Mouse (Mus musculus): ENCODE measurements around the gene Pcgf2. TPM values are rescaled to one million over a fixed set of nuclear protein-coding genes. Genes with fewer than 3 reads are reported as not detected.

Gene Pcgf2
- polyA plus RNA-seq, 1 experiment = 74.6 TPM

GRCm38 (mm10) chr11:97662893-97663527, 37.3 kb downstream of the Pcgf2 start, which contains the start of gene Mllt6:
Mllt6 (plus strand) TSS chr11:97663414.
- Histone ChIP-seq H3K27me3 (ENCODE audit: control insufficient read depth, insufficient read depth, low read length, poor library complexity, severe bottlenecking) (no peaks in the 10 kb centered on the region), H3K27ac (ENCODE audit: insufficient read depth, low read length) (peak within 1 kb of the TSS; percentile 99), H3K36me3 (ENCODE audit: control insufficient read depth, insufficient read depth, low read length, poor library complexity, severe bottlenecking) (peaks cover 11% of the 10 kb centered on the region), H3K9ac (ENCODE audit: low read depth, poor library complexity, severe bottlenecking) (peak within 1 kb of the TSS; percentile 99), H3K4me1 (ENCODE audit: control insufficient read depth, insufficient read depth, low read length) (peaks cover 2% of the 10 kb centered on the region), H3K9me3 (replicated peaks; ENCODE audit: control insufficient read depth, insufficient read depth, low read length, poor library complexity, severe bottlenecking) (no peaks in the 10 kb centered on the region), H3K4me3 (ENCODE audit: low read depth, low read length) (peak within 1 kb of the TSS; percentile 75)
- TF ChIP-seq CTCF (IDR thresholded peaks at IDR 0.05; ENCODE audit: low read depth, low read length) (no peak), POLR2A (IDR thresholded peaks at IDR 0.05; ENCODE audit: insufficient read depth, low read length) (no peak), EP300 (IDR thresholded peaks at IDR 0.05; ENCODE audit: insufficient read depth, low read depth, low read length) (no peak)

DNA sequence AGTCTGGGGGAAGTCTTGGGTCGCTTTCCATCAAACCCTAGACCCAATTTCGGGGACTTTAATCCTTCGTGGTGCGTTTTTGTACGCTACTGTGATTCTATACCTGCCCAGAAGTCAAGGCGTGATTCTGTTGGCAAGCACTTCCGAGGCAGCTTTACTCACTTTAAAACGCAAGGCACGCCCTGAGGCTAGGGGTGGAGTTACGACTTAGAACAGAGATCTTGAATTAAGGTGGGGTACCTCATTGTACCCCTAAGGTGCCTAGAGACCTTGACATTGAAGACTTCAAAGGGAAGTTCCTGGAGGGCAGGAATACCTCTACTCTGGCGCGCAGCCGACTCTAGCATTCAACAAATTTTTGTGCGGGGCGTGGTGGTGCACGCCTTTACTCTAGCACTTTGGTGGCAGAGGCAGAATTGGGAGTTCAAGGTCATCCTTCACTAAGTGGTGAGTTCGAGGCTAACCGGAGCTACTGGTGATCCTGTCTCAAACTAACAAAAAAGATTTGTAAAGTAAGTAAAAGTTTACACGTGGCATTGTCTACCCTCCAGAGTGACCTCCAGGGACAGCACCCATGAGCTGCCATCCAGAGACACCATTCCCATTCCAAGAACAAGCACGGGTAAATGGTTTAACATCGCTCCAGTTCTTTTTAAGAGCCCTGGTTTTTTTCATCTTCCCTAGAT, 37.9 kb downstream of the Pcgf2 start:
- peaks cover 8% of the 10 kb centered on the region for H3K36me3 ChIP-seq (ENCODE audit: control insufficient read depth, insufficient read depth, low read length, poor library complexity, severe bottlenecking)
- H3K9me3 ChIP-seq (replicated peaks; ENCODE audit: control insufficient read depth, insufficient read depth, low read length, poor library complexity, severe bottlenecking) = no peaks in the 10 kb centered on the region
- H3K27me3 ChIP-seq (ENCODE audit: control insufficient read depth, insufficient read depth, low read length, poor library complexity, severe bottlenecking) = no peaks in the 10 kb centered on the region
- H3K9ac ChIP-seq (ENCODE audit: low read depth, poor library complexity, severe bottlenecking) = peak overlapping the region; percentile 99
- TF ChIP-seq POLR2A (IDR thresholded peaks at IDR 0.05; ENCODE audit: insufficient read depth, low read length) (no peak), CTCF (IDR thresholded peaks at IDR 0.05; ENCODE audit: low read depth, low read length) (no peak), EP300 (IDR thresholded peaks at IDR 0.05; ENCODE audit: insufficient read depth, low read depth, low read length) (peak; percentile 100)
- peak overlapping the region; percentile 99 for H3K27ac ChIP-seq (ENCODE audit: insufficient read depth, low read length)
- H3K4me1 ChIP-seq (ENCODE audit: control insufficient read depth, insufficient read depth, low read length) = peaks cover 2% of the 10 kb centered on the region
- H3K4me3 ChIP-seq (ENCODE audit: low read depth, low read length) = peak overlapping the region; percentile 72

- peaks cover 3% of the 10 kb centered on the region; the same call in 1 of the 2 replicates for H3K36me3 ChIP-seq (ENCODE audit: control insufficient read depth, insufficient read depth, low read length, poor library complexity, severe bottlenecking)
- peak overlapping the region; percentile 99 for H3K27ac ChIP-seq (ENCODE audit: insufficient read depth, low read length)
- peak overlapping the region; percentile 97 for H3K9ac ChIP-seq (ENCODE audit: low read depth, poor library complexity, severe bottlenecking)
- no peaks in the 10 kb centered on the region for H3K9me3 ChIP-seq (replicated peaks; ENCODE audit: control insufficient read depth, insufficient read depth, low read length, poor library complexity, severe bottlenecking)
- peak overlapping the region; percentile 44 for H3K4me3 ChIP-seq (ENCODE audit: low read depth, low read length)
- TF ChIP-seq EP300 (IDR thresholded peaks at IDR 0.05; ENCODE audit: insufficient read depth, low read depth, low read length) = peak; percentile 98
- no peak for TF ChIP-seq CTCF (IDR thresholded peaks at IDR 0.05; ENCODE audit: low read depth, low read length)
- TF ChIP-seq POLR2A (IDR thresholded peaks at IDR 0.05; ENCODE audit: insufficient read depth, low read length) = peak; percentile 45
- H3K4me1 ChIP-seq (ENCODE audit: control insufficient read depth, insufficient read depth, low read length) = peaks cover 4% of the 10 kb centered on the region
- no peaks in the 10 kb centered on the region for H3K27me3 ChIP-seq (ENCODE audit: control insufficient read depth, insufficient read depth, low read length, poor library complexity, severe bottlenecking)
Observed at GRCm38 (mm10) chr11:97661648-97662133, 38.6 kb downstream of the Pcgf2 start.

GRCm38 (mm10) chr11:97660734-97661647, 39.3 kb downstream of the Pcgf2 start:
- Histone ChIP-seq H3K27me3 (ENCODE audit: control insufficient read depth, insufficient read depth, low read length, poor library complexity, severe bottlenecking) (no peaks in the 10 kb centered on the region), H3K4me1 (ENCODE audit: control insufficient read depth, insufficient read depth, low read length) (peaks cover 6% of the 10 kb centered on the region), H3K9me3 (replicated peaks; ENCODE audit: control insufficient read depth, insufficient read depth, low read length, poor library complexity, severe bottlenecking) (no peaks in the 10 kb centered on the region), H3K36me3 (ENCODE audit: control insufficient read depth, insufficient read depth, low read length, poor library complexity, severe bottlenecking) (no peaks in the 10 kb centered on the region), H3K4me3 (ENCODE audit: low read depth, low read length) (peak overlapping the region; percentile 75), H3K27ac (ENCODE audit: insufficient read depth, low read length) (peak overlapping the region; percentile 98), H3K9ac (ENCODE audit: low read depth, poor library complexity, severe bottlenecking) (peak overlapping the region; percentile 97)
- TF ChIP-seq CTCF (IDR thresholded peaks at IDR 0.05; ENCODE audit: low read depth, low read length) (no peak), POLR2A (IDR thresholded peaks at IDR 0.05; ENCODE audit: insufficient read depth, low read length) (no peak), EP300 (IDR thresholded peaks at IDR 0.05; ENCODE audit: insufficient read depth, low read depth, low read length) (no peak)

GRCm38 (mm10) chr11:97659990-97660714, 40.1 kb downstream of the Pcgf2 start:
- Histone ChIP-seq H3K27me3 (ENCODE audit: control insufficient read depth, insufficient read depth, low read length, poor library complexity, severe bottlenecking) (no peaks in the 10 kb centered on the region), H3K9ac (ENCODE audit: low read depth, poor library complexity, severe bottlenecking) (peak overlapping the region; percentile 97)
- no peak for TF ChIP-seq POLR2A (IDR thresholded peaks at IDR 0.05; ENCODE audit: insufficient read depth, low read length)
- peak; percentile 51; the same call in 1 of the 2 replicates for TF ChIP-seq EP300 (IDR thresholded peaks at IDR 0.05; ENCODE audit: insufficient read depth, low read depth, low read length)

More at GRCm38 (mm10) chr11:97659990-97660714, 40.1 kb downstream of the Pcgf2 start:
- Histone ChIP-seq H3K9me3 (replicated peaks; ENCODE audit: control insufficient read depth, insufficient read depth, low read length, poor library complexity, severe bottlenecking) (no peaks in the 10 kb centered on the region), H3K27ac (ENCODE audit: insufficient read depth, low read length) (peak overlapping the region; percentile 98), H3K4me1 (ENCODE audit: control insufficient read depth, insufficient read depth, low read length) (peaks cover 6% of the 10 kb centered on the region), H3K36me3 (ENCODE audit: control insufficient read depth, insufficient read depth, low read length, poor library complexity, severe bottlenecking) (no peaks in the 10 kb centered on the region), H3K4me3 (ENCODE audit: low read depth, low read length) (peak overlapping the region; percentile 75)

All from ES-Bruce4 (cell line).